Mouse (Mus musculus): ENCODE results near the gene Wdr81.

Wdr81 gene

GRCm38 (mm10) chr11:75453991-75454930, at the start of gene Wdr81:
Wdr81 (minus strand) TSS chr11:75454717.
- DNase-seq (ENCODE audit: low read depth, low spot score), result peak; percentile 96

GRCm38 (mm10) chr11:75498126-75498525, 43.6 kb upstream of the Wdr81 start:
- DNase-seq (ENCODE audit: low read depth, low spot score), result no peak

- no peak for DNase-seq (ENCODE audit: low read depth, low spot score)
Measured at GRCm38 (mm10) chr11:75494296-75495049, 40.0 kb upstream of the Wdr81 start.

- peak; percentile 28 for DNase-seq (ENCODE audit: low read depth, low spot score)
Measured at GRCm38 (mm10) chr11:75487496-75487895, 33.0 kb upstream of the Wdr81 start.

- peak; percentile 98 for DNase-seq (ENCODE audit: low read depth, low spot score)
Measured at GRCm38 (mm10) chr11:75486601-75487285, 32.2 kb upstream of the Wdr81 start, which contains the start of gene Prpf8. Prpf8 (plus strand) TSS chr11:75486816.

GRCm38 (mm10) chr11:75486192-75486591, 31.7 kb upstream of the Wdr81 start:
- no peak for DNase-seq (ENCODE audit: low read depth, low spot score)

- no peak for DNase-seq (ENCODE audit: low read depth, low spot score)
Measured at GRCm38 (mm10) chr11:75473376-75473775, 18.9 kb upstream of the Wdr81 start.

GRCm38 (mm10) chr11:75472469-75473081, 18.1 kb upstream of the Wdr81 start:
- no peak for DNase-seq (ENCODE audit: low read depth, low spot score)

GRCm38 (mm10) chr11:75470675-75471074, 16.2 kb upstream of the Wdr81 start:
- DNase-seq (ENCODE audit: low read depth, low spot score), result no peak

- no peak for DNase-seq (ENCODE audit: low read depth, low spot score)
Measured at GRCm38 (mm10) chr11:75469261-75469660, 14.7 kb upstream of the Wdr81 start.

- no peak for DNase-seq (ENCODE audit: low read depth, low spot score)
Measured at GRCm38 (mm10) chr11:75468410-75468809, 13.9 kb upstream of the Wdr81 start.

GRCm38 (mm10) chr11:75467512-75468215, 13.1 kb upstream of the Wdr81 start:
- no peak for DNase-seq (ENCODE audit: low read depth, low spot score)

- no peak for DNase-seq (ENCODE audit: low read depth, low spot score)
Measured at GRCm38 (mm10) chr11:75466731-75467505, 12.4 kb upstream of the Wdr81 start.

- DNase-seq (ENCODE audit: low read depth, low spot score), result no peak
Measured at GRCm38 (mm10) chr11:75465051-75465450, 10.5 kb upstream of the Wdr81 start.

- peak; percentile 17 for DNase-seq (ENCODE audit: low read depth, low spot score)
Measured at GRCm38 (mm10) chr11:75464417-75464816, 9.9 kb upstream of the Wdr81 start.

- DNase-seq (ENCODE audit: low read depth, low spot score), result no peak
Measured at GRCm38 (mm10) chr11:75463624-75464023, 9.1 kb upstream of the Wdr81 start.

GRCm38 (mm10) chr11:75462865-75463336, 8.4 kb upstream of the Wdr81 start:
- DNase-seq (ENCODE audit: low read depth, low spot score), result peak; percentile 9

- peak; percentile 33 for DNase-seq (ENCODE audit: low read depth, low spot score)
Measured at GRCm38 (mm10) chr11:75462253-75462783, 7.8 kb upstream of the Wdr81 start.

GRCm38 (mm10) chr11:75461743-75462252, 7.3 kb upstream of the Wdr81 start:
- no peak for DNase-seq (ENCODE audit: low read depth, low spot score)

Measured in A20 (cell line).